Mouse (Mus musculus): ENCODE results near the gene Cd80.

DNA sequence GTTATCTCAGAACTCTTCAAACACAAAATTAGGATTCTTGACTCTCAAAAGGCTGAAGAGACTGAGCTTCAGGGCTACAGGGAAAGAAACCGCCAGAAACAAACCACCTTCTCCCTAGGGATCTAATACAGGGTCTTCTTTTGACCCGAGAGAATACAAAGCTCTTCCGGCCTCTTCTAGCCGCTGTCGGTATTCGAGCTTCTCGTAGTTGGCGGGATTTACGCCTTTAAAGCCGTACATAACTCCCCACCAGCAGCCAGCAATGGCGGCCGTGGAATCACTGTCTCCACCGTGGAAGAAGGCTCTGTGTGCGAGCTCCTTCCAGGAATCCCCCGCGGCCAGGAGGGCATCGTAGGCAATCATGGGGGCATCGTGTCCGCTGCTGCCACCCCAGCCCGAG lies 9.8 kb upstream of the Cd80 start:
- TF ChIP-seq TBP (IDR thresholded peaks at IDR 0.05; ENCODE audit: low read depth, low read length) (no peak), CHD2 (IDR thresholded peaks at IDR 0.05; ENCODE audit: low read length) (no peak), TAL1 (IDR thresholded peaks at IDR 0.05; ENCODE audit: low read length) (no peak)
